Mouse (Mus musculus) layer of hippocampus, adult 9-11 months (tissue): ENCODE results near the gene Pdik1l.
"Not testable (repeated sequence)": the region's sequence is repeated elsewhere in the genome, so short reads cannot be mapped to it uniquely, and the experiment has no call there.

Experiments used
- DNase-seq: peaks from one replicate; pipeline ENCODE4 v3.0.0; 2022

Gene Pdik1l

DNA sequence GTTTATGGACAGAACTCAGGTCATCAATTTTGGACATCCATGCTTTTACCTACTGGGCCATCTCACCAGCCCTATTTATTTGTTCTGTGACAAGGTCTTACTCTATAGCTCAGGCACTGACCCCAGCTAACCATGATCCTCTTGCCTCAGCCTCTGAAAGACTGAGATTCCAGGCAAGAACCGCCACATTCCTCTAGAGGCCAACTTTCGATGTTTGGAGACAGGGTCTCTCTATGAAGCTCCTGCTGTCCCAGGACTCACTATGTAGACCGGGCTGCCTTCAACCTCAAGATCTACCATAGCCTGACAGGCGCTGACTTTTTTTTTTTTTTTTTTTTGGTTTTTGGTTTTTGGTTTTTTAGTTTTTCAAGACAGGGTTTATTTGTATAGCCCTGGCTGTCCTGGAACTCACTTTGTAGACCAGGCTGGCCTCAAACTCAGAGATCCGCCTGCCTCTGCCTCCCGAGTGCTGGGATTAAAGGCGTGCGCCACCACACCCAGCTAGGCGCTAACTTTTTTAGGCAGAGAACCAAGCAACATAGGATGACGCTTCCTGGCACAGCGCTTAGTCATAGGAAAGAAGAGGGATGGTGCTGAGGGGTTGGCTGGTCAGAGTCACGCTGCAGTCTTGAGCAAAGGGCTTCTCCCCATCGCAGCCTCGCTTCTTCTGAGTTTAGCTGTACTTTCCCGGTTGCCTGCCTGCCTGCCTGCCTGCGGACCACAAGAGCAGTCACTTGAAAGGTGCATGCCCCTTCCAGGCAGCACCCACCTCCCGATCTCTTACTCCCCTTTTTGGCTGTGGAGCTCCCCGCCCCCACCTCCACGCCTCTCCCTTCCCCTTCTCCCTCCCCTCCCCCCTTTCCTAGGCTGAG, 11.2 kb upstream of the Pdik1l start:
- DNase-seq: no peak

DNA sequence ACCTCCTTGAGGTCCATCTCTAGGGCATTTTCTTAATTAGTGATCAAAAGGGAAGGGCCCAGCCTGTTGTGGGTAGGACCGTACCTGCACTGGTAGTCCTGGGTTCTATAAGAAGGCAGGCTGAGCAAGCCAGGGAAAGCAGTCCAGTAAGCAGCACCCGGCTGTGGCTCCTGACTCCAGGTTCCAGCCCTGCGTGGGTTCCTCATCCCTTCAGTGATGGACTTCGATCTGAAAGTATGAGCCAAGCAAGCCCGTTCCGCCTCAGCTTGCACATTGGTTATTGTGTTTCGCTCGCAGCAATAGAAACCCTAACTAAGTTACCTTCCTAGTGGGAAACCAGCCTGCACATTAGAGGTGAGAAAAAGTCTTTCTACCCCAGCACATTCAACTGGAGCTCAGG, 9.7 kb upstream of the Pdik1l start:
- no peak for DNase-seq

DNA sequence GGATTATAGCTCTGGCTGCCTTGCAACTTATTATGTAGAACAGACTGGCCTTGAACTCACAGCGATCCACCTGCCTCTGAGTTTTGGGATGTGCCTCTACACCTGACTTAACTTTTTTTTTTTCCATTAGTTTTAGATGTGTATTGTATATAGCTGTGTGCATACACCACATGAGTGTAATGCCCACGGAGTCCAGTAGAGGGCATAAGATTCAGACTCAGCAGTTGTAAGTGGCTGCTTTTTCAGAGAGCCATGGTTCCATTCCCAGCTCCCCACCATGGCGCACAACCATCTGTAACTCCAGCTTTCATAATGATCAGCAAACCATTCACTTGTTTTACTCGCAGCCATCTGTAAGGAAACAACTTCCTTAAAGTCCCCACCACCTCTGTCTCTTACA, 8.8 kb upstream of the Pdik1l start:
- no peak for DNase-seq

DNA sequence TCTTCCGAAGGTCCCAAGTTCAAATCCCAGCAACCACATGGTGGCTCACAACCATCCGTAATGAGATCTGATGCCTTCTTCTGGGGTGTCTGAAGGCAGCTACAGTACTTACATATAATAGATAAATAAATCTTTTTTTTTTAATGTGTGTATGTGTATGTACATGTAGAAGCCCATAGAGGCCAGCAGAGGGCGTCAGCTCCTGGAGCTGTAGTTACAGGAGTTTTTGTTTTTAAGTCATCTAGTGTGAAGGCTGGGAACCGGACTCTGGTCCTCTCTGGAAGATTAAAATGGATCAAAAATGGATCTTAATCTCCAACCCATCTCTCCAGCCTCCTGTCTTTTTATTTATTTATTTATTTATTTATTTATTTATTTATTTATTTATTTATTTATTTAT, 8.4 kb upstream of the Pdik1l start:
- not testable (repeated sequence) for DNase-seq

DNA sequence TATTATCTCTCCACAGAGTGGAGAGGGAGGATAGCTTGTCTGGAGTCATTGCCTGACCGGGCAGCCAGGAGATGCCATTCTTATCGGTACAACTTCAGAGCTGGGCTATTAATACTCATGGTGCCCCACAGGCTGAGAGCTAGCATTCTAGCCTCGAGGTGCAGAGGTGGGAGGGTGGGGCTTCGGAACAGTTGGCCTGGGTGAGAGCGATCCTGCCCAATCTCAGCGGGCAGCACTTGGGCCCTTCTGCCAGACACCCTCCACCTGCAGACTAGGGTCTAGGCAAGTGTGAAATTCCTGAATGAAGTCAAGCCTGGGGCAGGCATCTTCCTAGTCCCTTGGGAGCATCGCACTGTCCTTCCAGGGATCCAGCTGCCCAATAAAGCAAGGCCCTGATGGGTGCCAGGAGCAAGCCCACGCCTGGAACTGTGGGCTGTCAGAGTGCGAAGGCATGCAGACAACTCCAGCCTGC, 6.0 kb upstream of the Pdik1l start:
- no peak for DNase-seq

DNA sequence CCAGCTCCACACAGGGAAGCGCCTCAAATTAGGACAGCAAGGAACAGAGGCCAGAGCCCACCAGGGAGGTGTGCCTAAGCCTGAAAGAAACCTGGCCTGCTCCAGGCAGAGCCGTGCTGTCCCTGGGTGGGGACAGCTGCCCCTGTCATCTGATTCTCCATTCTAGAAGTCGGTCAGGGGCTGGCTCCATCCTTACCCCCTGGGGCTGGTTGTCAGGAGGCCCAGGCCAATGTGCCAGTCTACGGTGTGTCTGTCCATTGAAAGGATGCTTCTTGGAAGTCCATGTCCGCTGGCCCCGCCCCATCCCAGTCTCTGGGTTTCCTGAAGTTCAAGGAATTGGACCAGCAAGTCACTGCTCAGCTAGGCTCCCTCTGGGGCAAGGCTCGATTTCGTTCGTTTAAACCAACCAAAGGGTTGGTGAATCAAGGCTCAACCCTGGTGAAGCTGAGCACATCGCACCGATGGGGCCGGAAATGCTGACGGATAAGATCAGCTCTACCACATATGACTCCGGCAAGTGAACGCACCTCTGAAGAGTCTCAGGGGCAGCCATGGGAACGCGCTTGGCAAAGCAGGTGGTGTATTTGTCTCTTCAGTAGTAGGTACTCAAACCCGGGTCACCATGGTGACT, 5.5 kb upstream of the Pdik1l start:
- DNase-seq: no peak

DNA sequence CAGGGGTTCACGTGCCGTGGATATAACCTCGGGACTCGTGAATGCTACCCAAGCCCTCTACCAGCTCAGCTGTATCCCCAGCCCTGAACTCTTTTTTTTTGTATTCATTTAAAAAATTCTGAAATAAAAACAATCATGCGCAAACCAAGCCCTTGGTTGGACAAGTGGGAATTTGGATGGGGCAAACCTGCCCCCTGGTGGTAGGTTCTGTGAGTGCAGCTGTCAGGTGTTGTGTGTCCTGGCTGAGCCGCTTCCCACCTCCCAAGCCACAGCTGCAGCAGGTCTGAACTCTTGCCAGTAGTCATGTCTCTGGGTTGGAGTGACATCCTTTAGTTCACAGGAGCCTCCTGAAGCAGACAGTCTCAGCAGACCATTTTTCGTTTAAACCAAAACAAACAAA, 4.4 kb upstream of the Pdik1l start:
- peak; percentile 19 for DNase-seq

DNA sequence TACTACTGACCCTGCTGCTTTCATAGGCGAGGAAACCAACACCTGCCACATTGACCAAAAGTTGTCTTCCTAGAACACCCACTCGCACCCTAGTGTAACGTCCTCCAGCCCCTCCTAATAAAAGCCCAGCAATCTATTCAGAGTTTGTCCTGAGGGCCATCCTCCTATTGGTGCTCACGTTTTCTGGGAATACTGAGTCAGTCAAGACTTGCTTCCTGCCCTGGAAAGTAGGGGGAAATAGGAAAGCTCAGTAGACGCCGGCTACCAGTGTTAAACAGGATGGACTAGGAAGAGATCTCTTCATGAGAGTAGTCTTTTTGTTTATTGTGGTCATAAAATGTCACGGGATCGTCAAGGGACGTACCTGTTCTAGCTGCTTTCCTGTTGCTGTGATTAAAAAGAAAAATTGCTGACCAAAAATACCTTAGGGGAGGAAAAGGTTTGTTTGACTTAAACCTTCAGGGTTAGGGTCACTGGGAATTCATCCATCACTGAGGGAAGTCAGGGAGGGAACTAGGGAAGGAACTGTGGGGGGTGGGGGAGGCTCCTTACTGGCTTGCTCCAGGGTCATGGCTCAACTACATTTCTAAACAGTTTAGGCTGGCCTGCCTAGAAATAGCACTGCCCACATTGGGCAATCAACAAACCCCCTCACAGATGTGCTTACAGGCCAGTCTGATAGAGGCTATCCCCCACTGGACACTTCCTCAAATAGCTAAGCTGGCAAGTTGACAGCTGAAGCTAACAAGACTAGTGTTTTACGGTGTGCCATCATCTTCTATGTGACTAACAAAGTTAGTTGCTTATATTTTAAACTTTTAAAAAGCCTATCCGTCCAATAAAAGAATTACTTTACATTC, 932 bp upstream of the Pdik1l start:
- peak; percentile 76 for DNase-seq

DNA sequence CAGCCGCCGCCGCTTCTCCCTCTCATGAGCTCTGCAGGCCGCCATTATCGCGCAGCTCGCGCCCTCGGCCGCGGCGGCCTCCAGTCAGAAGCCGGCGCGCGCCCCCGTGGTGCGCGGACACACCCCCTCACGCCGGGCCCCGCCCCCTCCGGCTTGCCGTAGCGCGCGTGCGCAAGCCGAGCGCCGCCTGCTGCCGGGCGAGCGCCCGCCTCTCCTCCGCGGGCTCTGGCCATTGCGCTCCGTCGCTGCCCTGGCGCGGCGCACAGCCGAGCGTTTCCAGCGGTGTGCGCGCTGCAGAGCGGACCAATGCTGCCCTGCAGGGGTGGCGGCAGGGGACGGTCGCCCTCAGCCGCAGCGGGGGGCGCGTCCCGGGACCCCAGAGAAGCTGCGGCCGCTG, 529 bp downstream of the Pdik1l start:
- DNase-seq: peak; percentile 94

DNA sequence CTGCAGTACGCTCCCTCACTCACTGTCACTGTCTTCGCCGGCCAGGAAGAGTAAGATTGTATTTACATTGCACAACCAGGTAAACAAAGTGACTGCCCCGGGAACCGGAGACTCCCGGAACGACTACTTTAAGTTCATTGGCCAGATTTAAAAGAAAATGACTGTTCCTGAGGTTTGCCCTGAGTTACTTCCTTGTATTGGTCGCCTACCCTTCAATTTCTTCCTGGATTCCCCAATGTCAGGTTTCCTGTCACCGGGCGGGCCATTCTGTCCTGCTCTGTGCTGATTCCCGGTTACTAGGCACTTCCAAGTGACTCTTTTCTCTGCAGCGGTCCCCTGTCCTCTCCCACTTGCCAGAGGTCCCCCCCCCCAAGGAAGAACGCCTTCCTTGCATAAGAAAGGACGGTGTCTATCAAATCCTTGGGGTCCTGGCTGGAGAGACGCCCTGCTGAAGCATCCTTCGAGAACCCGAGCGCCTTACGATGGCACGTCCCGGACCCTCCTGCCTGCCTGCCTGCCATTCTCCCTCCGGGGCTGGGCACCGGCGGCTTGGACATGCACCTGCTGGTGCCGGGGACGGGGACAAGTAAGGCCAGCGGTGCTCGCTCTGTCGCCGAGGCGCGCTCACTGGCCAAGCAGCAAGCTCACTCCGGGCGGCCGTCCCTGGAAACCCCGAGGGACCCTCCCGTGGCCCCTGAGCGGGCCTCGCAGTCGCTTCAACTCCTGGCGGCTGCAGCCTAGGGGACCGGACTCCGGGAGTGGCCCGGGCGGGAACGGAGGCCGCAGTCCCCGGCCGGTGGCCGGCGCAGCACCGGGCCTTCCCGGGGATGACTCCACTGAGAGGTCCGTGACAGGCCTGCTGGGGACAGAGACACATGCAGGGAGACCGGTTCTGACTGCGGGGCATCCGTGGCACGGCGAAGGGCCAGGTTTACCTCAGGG, 1.2 kb downstream of the Pdik1l start:
- peak; percentile 30 for DNase-seq

DNA sequence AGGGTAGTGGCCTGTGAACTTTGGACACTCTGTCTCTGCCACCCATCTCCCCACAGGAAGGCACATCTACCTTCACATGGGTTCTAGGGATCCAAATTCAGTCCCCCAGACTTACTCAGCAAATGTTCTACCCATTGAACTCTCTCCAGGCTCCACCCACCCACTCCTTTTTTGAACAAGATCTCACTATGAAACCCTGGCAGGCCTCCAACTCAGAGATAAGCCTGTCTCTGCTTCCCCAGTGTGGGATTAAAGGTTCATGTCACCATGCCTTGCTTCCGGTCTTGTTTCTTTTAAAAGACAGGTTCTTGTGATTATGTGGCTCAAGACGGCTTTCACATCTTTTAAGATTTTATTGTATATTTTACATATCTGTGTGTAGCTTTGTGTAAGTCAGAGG, 2.8 kb downstream of the Pdik1l start:
- no peak for DNase-seq

DNA sequence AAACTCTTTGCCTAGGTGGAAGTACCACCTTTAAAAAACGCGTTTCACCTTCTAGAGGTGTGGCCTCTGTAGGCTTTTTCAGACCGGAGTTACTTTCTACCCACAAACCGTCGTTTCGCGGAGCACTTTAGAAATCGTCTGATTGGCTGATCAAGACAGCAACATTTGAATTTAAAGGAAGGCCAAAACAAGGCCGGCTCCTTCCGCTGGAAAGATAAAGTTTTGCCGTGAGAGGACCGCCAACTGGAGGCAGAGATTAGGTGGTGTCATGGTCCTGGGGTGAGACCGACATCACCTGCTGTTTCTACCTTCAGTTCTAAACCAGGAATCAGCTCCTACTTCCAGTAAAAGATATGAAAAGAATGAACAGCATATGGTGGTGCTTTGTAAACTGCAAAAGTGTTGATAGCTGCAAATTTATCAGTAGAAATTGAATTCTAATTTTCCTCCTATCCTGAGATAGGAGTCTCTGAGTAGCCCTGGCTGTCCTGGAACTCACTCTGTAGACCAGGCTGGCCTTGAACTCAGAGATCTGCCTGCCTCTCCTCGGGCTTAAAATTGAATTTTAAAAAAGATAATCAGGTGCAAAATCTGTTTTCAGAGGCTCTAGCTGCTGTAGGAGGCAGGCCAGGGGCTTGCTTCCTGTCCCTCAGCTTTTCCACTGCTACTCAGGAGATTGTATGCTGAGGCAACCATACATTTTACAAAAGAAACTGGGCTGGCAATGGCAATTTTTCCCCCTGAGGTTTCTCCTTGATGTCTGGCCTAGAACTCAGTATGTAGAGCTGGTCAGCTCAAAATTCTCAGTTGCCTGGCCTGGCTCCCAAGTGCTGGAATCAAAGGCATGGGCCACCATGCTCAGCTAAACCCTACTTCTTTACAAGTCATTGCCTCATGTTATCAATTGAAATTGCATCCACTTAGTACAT, 14.0 kb downstream of the Pdik1l start:
- DNase-seq: no peak

DNA sequence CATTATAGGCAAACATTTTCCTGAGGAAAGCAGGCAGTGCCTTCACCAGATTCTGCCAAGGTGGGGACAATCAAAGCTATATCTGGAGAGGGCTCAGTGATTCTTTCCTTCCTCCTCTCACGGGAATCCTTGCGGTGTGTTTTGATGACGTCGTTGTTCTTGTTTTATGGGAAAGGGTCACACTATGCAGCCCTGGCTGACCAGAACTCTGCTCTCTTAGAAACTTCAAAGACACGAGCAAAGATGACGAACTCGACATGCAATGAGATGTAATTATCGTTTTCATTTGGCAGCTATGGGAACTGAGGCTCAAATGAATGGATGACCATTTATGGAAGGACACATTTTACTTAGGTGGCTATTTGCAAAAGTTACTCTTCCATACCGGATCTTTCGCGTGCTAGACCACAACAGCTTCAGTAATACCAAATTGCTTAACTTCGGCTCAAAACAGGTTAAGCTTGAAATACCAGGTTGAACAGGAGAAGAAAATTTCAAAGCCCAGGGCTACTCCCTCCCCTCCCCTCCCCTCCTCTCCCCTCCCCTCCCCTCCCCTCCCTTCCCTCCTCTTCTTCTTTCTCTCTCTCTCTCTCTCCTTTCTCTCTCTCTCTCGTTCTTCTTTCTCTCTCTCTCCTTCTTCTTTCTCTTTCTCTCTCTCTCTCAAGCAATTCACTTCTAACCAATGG, 14.8 kb downstream of the Pdik1l start:
- DNase-seq: no peak

DNA sequence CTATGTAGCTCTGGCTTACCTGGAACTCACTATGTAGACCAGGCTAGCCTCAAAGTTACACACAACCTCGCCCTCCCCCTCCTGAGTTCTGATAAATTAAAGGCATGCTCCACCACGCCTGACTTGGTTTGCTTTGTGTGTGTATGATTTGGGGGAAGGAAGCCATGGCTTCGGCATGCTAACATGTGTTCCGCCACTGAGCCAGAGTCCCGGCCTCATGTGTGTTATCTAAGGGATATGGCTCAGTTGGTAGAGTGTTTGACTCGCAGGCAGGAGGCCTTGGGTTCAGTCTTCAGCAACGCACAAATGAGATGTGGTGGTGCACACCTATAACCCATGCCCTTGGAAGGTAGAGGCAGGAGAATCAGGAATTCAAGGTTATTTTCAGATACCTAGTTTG, 15.7 kb downstream of the Pdik1l start:
- DNase-seq: no peak

DNA sequence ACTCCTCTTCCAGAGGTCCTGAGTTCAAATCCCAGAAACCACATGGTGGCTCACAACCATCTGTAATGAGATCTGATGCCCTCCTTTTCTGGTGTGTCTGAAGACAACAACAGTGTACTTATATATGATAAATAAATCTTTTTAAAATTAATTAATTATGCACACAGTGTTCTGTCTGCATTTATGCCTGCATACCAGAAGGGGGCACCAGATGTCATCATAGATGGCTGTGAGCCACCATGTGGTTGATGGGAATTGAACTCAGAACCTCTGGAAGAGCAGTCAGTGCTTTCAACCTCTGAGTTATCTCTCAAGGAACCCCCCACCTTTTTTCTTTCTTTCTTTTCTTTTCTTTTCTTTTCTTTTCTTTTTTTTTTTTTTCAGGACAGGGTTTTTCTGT, 18.1 kb downstream of the Pdik1l start:
- not testable (repeated sequence) for DNase-seq

DNA sequence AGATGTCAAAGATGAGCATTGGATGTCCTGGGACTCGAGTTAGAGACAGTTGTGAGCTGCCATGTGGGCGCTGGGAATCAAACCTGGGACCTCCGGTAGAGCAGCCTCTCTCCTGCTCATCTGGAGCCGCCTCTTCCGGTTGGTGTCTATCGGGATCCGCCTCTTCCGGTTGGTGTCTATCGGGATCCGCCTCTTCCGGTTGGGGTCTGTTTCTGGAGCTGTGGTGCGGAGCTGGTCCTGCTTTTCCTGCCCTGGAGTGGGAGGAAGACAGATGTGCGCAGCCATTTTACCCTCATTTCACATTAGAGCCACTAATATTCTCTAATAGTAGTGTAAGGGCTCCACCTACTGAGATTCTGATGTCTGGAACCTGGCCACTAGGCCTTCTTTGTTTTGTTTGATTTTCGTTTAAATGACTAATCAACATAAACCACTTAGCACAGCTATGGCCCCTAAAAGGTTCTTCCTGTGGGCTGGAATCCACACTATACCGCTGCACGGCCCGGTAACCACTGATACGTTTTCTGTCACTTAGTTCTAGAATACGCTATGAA, 19.5 kb downstream of the Pdik1l start:
- DNase-seq: no peak

DNA sequence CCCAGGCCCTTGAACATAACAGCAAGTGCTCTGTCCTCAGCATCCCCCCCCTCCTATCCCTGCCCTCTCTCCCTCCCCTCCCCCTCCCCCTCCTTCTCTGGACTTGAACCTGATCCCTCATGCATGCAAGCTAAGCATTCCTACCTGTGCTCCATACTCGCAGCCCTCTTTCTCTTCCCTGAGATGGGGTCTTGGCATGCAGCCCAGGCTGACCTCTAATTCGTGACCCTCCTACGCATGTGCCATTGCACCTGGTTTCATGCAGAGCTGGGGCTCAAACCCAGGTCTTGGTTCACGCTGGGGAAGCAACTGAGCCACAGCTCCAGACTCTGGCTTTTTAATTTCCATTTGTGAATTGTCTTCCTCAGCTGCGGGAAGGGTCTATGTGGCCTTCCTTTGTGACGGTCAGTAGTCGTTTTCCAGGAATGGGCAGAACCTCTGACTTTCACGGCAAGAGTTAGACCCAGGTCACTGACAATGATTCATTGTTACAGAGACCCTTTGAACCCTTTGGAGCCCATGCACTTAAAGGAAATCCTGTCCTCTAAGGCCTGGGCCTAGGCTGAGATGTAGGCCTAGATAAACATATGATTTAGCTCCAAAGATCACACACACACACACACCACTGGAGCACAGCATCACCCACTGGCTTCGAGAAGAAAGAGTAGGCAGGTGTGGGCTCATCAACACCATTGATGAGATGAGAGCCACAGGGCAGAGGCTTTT, 21.7 kb downstream of the Pdik1l start:
- DNase-seq: no peak

DNA sequence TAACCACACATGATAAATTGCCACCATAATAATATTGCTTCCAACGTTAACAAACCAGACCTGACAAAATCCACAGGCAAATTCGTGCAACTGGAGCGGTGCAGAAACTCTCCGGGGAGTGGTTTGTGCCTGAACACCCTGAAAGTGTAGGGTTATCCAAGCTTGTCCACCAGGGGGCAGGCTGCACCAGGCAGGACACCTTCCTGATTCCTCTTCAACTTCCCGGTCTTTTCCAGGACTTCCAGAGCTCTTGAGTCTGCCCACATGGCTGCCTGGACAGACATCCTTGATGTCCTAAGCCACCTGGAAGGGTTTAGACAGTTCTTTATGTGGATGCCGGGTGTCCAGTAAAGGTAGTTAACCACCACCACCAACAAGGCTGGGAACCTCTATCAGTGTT, 24.5 kb downstream of the Pdik1l start:
- no peak for DNase-seq

DNA sequence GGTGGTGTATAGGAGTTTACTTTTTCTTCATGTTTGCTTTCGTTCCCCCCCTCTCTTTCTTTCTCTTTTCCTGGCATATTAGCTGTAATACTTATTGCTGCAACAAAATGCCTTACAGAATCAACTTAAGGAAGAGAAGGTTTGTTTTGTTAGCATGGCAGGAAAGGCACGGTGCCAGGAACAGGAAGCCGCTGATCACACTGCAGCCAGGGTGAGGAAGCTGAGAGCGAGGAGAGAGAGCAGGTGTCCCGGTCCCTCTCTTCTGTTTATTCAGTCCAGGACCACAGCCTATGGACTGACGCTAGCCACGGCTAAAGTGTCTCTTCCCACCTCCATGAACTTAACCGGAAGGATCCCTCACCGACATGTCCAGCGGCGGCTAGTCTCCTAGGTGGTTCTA, 29.3 kb downstream of the Pdik1l start:
- DNase-seq: no peak
